Mouse (Mus musculus) neural tube, embryonic 15.5 days (tissue): Measurements from ENCODE around the gene Klf11. TPM values are rescaled to one million over a fixed set of nuclear protein-coding genes. Genes with fewer than 3 reads are reported as not detected.

Source experiments
- ATAC-seq: fragments of 200-750 bp; cut with Nextera tagmentation; 2 replicates; pipeline ENCODE4 v1.8.0; 2017; ENCODE audit warnings: mild to moderate bottlenecking, moderate TSS enrichment, moderate library complexity; ENCODE audit not compliant: low FRiP score
- H3K27ac ChIP-seq: fragments of 300-500 bp; sonication (generic); replicated peaks from 2 replicates; pipeline ENCODE4 v1.5.1; 2015; ENCODE audit warnings: mild to moderate bottlenecking, inconsistent platforms
- H3K27me3 ChIP-seq: fragments of 300-500 bp; sonication (generic); replicated peaks from 2 replicates; pipeline ENCODE4 v1.6.1; 2015; ENCODE audit warnings: inconsistent platforms
- H3K36me3 ChIP-seq: fragments of 300-500 bp; sonication (generic); 2 replicates; pipeline ENCODE4 v1.6.1; 2015; ENCODE audit warnings: inconsistent platforms
- H3K4me1 ChIP-seq: fragments of 300-500 bp; sonication (generic); 2 replicates; pipeline ENCODE4 v1.6.1; 2015; ENCODE audit warnings: inconsistent platforms
- H3K4me2 ChIP-seq: fragments of 300-500 bp; sonication (generic); 2 replicates; pipeline ENCODE4 v1.6.1; 2015; ENCODE audit warnings: inconsistent platforms, mild to moderate bottlenecking, moderate library complexity
- H3K4me3 ChIP-seq: fragments of 300-500 bp; sonication (generic); replicated peaks from 2 replicates; pipeline ENCODE4 v1.5.1; 2015; ENCODE audit warnings: mild to moderate bottlenecking, inconsistent platforms
- H3K9ac ChIP-seq: fragments of 300-500 bp; sonication (generic); replicated peaks from 2 replicates; pipeline ENCODE4 v1.6.1; 2015; ENCODE audit warnings: mild to moderate bottlenecking, inconsistent platforms
- H3K9me3 ChIP-seq: fragments of 300-500 bp; sonication (generic); replicated peaks from 2 replicates; pipeline ENCODE4 v1.6.1; 2016; ENCODE audit warnings: inconsistent platforms
- WGBS: fragments of 180-500 bp; shearing (Covaris S2); methylation state at CpG from one replicate; pipeline ENCODE4 v1.1.7; 2015; ENCODE audit warnings: mixed read lengths; 5-methylcytosine and 5-hydroxymethylcytosine counted together
- polyA plus RNA-seq: library from polyadenylated mRNA; unstranded; fragments of >200 nt; fragmentation: Nextera tagmentation; extraction: Ambion mirVana; gene quantifications from 2 replicates; pipeline ENCODE4 v1.2.1, GENCODE M21; 2015

The Klf11 gene
- polyA plus RNA-seq, 1 experiment from 2014 or later, result 11.3 TPM

- H3K27ac ChIP-seq, result no peak overlapping the region
- no peaks in the 10 kb centered on the region for H3K9me3 ChIP-seq
- peaks cover 12% of the 10 kb centered on the region; the same call in 1 of the 2 replicates for H3K27me3 ChIP-seq
- H3K4me2 ChIP-seq, result peak overlapping the region; percentile 87
- H3K36me3 ChIP-seq, result no peaks in the 10 kb centered on the region
- 0 out of 2 replicates have a peak overlapping the region, but pooled peaks have one; percentile 23 for H3K9ac ChIP-seq
- WGBS, result under 1% methylated on average over 9 of the region's 9 CpGs
- peak overlapping the region; percentile 79 for H3K4me3 ChIP-seq
- peaks cover 25% of the 10 kb centered on the region for H3K4me1 ChIP-seq
- no peak for ATAC-seq
These were observed 56.4 kb downstream of the Klf11 start for GRCm38 (mm10) chr12:24707480-24707802.

GRCm38 (mm10) chr12:24707954-24708823, 57.1 kb downstream of the Klf11 start, which contains the start of gene Rrm2:
Rrm2 (plus strand) TSS chr12:24708241.
- H3K36me3 ChIP-seq, result no peaks in the 10 kb centered on the region
- H3K4me1 ChIP-seq, result peaks cover 25% of the 10 kb centered on the region
- H3K4me3 ChIP-seq, result peak within 1 kb of the TSS; percentile 79
- WGBS, result under 1% methylated on average over 82 of the region's 83 CpGs
- peak within 1 kb of the TSS; percentile 68 for H3K9ac ChIP-seq
- peak within 1 kb of the TSS; percentile 78 for H3K27ac ChIP-seq
- peak; percentile 93 for ATAC-seq
- H3K9me3 ChIP-seq, result no peaks in the 10 kb centered on the region
- H3K4me2 ChIP-seq, result peak within 1 kb of the TSS; percentile 87
- H3K27me3 ChIP-seq, result peaks cover 12% of the 10 kb centered on the region; the same call in 1 of the 2 replicates

GRCm38 (mm10) chr12:24708824-24709218, 57.7 kb downstream of the Klf11 start:
- H3K9me3 ChIP-seq, result no peaks in the 10 kb centered on the region
- no peak overlapping the region for H3K27ac ChIP-seq
- peaks cover 25% of the 10 kb centered on the region for H3K4me1 ChIP-seq
- H3K36me3 ChIP-seq, result no peaks in the 10 kb centered on the region
- peak overlapping the region; percentile 79 for H3K4me3 ChIP-seq
- H3K9ac ChIP-seq, result peak overlapping the region; percentile 68; the same call in 1 of the 2 replicates
- H3K27me3 ChIP-seq, result peaks cover 12% of the 10 kb centered on the region; the same call in 1 of the 2 replicates
- H3K4me2 ChIP-seq, result peak overlapping the region; percentile 87
- ATAC-seq, result no peak; the same call in 1 of the 2 replicates
- WGBS, result under 1% methylated on average over 17 of the region's 17 CpGs

GRCm38 (mm10) chr12:24709409-24709808, 58.3 kb downstream of the Klf11 start:
- Histone ChIP-seq H3K9me3 (no peaks in the 10 kb centered on the region), H3K4me2 (peak overlapping the region; percentile 87), H3K36me3 (no peaks in the 10 kb centered on the region), H3K4me3 (peak overlapping the region; percentile 79), H3K9ac (0 out of 2 replicates have a peak overlapping the region, but pooled peaks have one; percentile 18), H3K4me1 (peaks cover 25% of the 10 kb centered on the region), H3K27me3 (peaks cover 12% of the 10 kb centered on the region; the same call in 1 of the 2 replicates), H3K27ac (no peak overlapping the region)
- no peak for ATAC-seq
- WGBS, result 21% methylated on average over 6 of the region's 6 CpGs

- no peak overlapping the region for H3K9ac ChIP-seq
- H3K27me3 ChIP-seq, result peaks cover 12% of the 10 kb centered on the region; the same call in 1 of the 2 replicates
- peaks cover 25% of the 10 kb centered on the region for H3K4me1 ChIP-seq
- 0 out of 2 replicates have a peak overlapping the region, but pooled peaks have one; percentile 18 for H3K27ac ChIP-seq
- H3K4me3 ChIP-seq, result no peak overlapping the region
- no peaks in the 10 kb centered on the region for H3K36me3 ChIP-seq
- no peak for ATAC-seq
- WGBS, result 29% methylated on average over 5 of the region's 5 CpGs
- no peaks in the 10 kb centered on the region for H3K9me3 ChIP-seq
- H3K4me2 ChIP-seq, result peak overlapping the region; percentile 87; the same call in 1 of the 2 replicates
These were observed 58.9 kb downstream of the Klf11 start for GRCm38 (mm10) chr12:24709831-24710508.

GRCm38 (mm10) chr12:24710672-24711071, 59.6 kb downstream of the Klf11 start:
- WGBS, result 60% methylated on average over 5 of the region's 5 CpGs
- H3K4me1 ChIP-seq, result peaks cover 25% of the 10 kb centered on the region
- no peaks in the 10 kb centered on the region for H3K36me3 ChIP-seq
- ATAC-seq, result no peak
- H3K4me2 ChIP-seq, result no peak overlapping the region
- H3K27me3 ChIP-seq, result peaks cover 12% of the 10 kb centered on the region; the same call in 1 of the 2 replicates
- H3K9ac ChIP-seq, result no peak overlapping the region
- no peaks in the 10 kb centered on the region for H3K9me3 ChIP-seq
- H3K27ac ChIP-seq, result 0 out of 2 replicates have a peak overlapping the region, but pooled peaks have one; percentile 18
- H3K4me3 ChIP-seq, result no peak overlapping the region

Other genes with a start within 250 kb of the Klf11 start
- gene Taf1b, start 152.9 kb upstream of the Klf11 start, polyA plus RNA-seq, result 32.5 and 35.8 TPM in 2 replicates
- gene Grhl1, start 79.0 kb upstream of the Klf11 start, polyA plus RNA-seq, result 0.63 and 1.3 TPM in 2 replicates
- gene Cys1, start 30.5 kb downstream of the Klf11 start, polyA plus RNA-seq, result 1.4 and 2.1 TPM in 2 replicates
- gene Rrm2, start 57.0 kb downstream of the Klf11 start, polyA plus RNA-seq, result 42.1 and 74.2 TPM in 2 replicates
- 58.8 and 61.9 TPM in 2 replicates for gene Mboat2, start 179.6 kb downstream of the Klf11 start, polyA plus RNA-seq